Mouse (Mus musculus) heart, postnatal 0 days (tissue): Measurements from ENCODE around the gene Hist1h3e.
"Not testable (repeated sequence)": the region's sequence is repeated elsewhere in the genome, so short reads cannot be mapped to it uniquely, and the experiment has no call there.

ENCODE experiments used
- CTCF ChIP-seq: IDR thresholded peaks from 2 replicates; pipeline ENCODE4 v1.5.1; 2016; ENCODE audit warnings: antibody characterized with exemption, control low read depth, low read depth
- EP300 ChIP-seq: IDR thresholded peaks from 2 replicates; pipeline ENCODE4 v1.6.1; 2016; ENCODE audit warnings: antibody characterized with exemption, low read depth

DNA sequence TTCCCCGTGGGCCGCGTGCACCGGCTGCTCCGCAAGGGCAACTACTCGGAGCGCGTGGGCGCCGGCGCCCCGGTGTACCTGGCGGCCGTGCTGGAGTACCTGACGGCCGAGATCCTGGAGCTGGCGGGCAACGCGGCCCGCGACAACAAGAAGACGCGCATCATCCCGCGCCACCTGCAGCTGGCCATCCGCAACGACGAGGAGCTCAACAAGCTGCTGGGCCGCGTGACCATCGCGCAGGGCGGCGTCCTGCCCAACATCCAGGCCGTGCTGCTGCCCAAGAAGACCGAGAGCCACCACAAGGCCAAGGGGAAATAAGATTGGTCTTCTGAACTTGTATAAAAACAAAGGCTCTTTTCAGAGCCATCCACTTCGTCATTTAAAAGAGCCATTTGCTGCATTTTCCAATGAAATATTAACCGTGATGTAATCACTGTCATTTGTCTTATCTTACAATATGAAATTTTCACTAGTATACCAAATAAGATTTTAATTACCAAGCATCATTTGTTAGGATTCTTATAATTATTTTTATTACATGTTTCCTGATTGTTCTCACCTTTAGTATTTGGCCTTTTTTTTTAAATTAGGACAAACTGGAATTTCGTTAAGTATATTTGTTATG lies 12.5 kb upstream of the Hist1h3e start:
- TF ChIP-seq CTCF, EP300: not testable (repeated sequence)
